Mouse (Mus musculus) activated CD4-positive, CD25-positive, alpha-beta regulatory T cell, adult 4 months (primary cell): ENCODE data around the gene Sec61a2. TPM values are rescaled to one million over a fixed set of nuclear protein-coding genes. Genes with fewer than 3 reads are reported as not detected.

Experiments used
- ATAC-seq: one replicate; pipeline ENCODE4 v1.8.0; 2017
- polyA plus RNA-seq, 2 experiments: library from polyadenylated mRNA; unstranded; fragments of 100-300 nt; shearing (Covaris generic); gene quantifications; one replicate each; pipeline ENCODE4 v1.2.1; 2017

Sec61a2 gene
- polyA plus RNA-seq, 2 experiments from 2014 or later = 13.4 to 14.8 TPM

DNA sequence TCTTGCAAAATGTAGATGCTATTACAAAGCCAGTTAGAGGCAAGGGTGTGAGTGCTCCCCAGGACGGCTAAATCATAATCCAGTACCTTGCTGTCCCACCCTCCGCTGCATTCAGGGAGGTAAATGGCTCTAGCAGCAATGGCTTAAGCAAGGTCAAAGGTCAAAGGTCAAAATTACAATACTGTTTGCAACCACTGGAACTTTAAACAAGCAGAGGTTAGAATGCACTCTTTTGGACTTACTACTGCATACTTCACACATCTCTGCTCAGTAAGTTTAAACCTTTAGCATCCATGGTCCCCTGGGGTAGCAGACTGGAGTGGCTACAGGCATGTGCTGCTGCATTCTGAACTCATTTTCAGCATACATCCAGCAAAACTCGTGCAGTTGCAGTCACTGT lies 17.8 kb downstream of the Sec61a2 start:
- no peak for ATAC-seq

DNA sequence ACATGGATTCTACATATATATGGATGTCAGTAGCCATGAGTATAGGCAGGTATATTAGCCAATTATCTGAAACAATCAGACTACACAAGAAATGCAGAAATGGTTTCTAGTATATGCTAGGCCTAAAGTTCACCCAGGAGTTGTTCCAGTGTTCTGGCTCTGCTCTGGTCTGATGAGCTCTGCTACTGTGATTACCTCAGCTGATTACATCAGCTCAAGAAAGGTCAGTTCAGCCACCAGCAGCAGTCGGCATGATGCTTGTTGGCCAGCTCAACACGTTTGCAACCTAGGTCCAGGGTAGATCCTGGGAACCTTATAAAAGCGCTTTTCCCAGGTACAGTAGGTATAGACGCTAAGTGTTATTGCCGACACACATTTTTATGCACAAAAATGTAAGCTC lies 25.5 kb downstream of the Sec61a2 start:
- ATAC-seq = no peak

DNA sequence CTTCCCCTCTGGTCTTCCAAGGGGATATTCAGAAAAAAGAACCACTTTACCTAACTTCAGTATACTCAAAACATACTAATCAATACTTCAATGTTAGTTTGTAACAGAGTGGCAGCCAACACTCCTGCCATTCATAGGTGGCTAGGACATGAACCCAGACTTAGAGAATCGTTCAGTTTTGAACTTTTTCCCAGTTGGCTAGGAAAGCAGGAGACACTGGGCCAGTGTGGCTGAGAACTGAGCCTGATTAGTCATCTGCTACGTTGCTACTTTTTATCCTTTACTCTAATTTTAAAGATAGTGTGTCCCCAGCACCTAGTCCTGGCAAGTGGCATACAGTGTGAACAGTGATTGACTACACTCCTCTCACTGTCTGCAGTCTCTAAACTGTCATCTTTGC lies 27.6 kb downstream of the Sec61a2 start:
- ATAC-seq = no peak

DNA sequence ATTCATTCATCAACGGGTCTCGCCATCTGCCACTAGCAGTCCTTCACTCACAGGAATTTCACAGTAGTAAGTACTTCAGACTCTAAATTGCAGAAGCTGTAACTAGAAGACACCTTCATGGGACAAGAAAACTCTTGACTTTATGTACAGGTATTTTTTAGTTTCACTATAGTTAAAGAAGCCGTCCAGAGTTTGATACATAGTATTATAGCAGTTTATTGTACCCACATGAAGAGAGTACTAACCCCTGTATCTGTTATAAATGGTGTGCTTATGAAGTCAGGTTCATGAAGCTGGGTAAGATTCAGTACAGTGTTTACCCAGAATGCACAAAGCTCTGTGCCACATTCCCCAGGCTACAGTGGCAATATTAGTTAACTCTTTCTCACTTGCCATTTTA lies 32.4 kb downstream of the Sec61a2 start, which contains the start of gene Gm13199:
Gene Gm13199, minus strand, starts transcription at position 101 of the 400 bp plus-strand sequence.
- ATAC-seq = no peak

DNA sequence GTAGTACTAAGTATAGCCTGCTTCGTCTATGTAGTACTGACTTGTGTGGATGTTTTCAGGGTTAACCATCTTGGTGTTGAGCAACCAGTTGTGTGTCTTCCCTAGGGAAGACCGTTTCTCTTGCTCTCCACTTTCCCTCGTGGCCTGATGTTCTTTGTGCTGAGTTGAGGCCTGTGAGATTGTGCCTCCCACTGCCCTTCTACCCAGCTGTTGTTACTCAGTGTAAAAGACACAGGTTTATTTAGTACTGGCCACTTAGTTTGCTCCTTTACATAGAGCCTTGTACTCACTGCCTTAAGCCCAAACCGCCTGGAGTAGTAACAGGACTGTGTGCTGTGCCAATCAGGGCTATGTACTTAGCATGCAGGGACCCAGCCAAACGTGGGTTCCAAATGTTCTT lies 43.4 kb downstream of the Sec61a2 start:
- no peak for ATAC-seq

DNA sequence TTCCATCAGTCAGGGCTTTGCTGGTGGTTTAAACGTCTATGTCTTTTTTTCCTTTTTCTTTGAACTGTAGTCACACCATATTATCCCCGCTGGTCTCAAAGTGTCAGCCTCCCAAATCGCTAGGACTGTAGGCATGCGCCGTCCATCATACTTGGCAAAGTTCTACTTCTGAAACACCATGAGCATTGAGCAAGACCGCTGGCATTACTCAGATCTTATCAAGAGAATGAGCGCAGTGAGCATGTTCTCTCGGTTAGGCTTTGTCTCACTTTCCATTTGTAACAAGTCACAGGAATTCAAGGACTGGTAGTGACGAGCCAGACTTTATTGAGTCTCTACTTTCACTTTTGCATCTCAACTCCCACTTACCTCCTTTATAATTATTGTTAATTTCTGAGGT lies 44.1 kb downstream of the Sec61a2 start:
- no peak for ATAC-seq

DNA sequence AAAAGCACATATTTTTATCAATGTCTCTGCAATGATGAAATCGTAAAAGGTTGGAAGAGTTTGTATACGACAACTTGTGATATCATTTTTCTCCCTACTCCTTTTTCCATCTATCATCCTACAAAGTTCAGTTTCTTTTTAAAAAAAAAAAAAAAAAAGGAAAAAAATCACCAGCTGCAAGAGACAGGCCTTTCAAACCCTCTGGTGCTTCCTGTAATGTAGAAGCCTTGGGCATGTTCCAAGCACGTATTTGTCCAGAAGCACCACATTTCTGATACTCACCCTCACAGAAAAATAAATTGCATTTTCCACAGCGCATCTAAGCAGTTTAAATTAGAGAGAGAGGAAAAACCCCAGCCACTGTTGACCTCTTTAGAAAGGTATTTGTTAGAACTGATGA lies 49.4 kb downstream of the Sec61a2 start:
- ATAC-seq = no peak

DNA sequence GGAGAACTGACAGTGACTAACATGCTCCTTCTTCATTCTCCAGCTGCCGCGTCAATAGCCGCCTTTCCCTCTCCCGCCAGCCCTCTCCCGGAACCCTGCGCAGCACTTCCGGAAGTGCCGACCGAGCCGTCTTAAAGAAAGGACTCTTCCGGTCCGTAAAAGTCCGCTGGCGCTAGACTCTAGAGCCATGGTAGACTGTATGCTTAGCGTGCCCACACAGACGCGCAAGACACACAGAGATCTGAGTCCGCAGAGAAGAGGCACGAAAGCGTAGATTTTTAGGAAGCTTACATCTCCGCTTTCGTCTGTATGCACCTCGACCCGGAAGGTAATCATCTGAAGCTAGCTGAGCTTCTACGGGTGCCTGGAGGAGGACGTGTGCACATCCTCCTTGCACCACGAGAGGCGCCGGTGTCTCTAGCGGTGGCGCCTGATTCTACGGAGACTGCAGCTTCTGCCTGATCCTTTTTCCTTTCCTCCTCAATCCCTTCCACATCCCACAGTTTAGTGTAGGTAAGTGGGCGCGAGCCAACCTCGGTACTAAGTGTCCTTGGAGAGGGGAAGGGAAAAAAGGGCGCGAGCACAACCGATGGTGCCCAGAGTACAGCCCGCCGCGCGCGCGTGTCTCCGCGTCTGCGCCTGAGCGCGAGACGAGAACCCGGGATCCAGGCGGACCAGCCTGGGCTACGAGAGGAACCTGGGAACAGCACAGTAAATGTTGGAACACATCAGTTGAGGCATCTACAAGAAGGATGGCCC lies 50.2 kb downstream of the Sec61a2 start, which contains the start of the genes Nudt5 and Cdc123:
Gene Nudt5, plus strand, starts transcription at position 147 of the 759 bp plus-strand sequence.
Gene Cdc123, minus strand, starts transcription at position 292 of the 759 bp plus-strand sequence.
- peak; percentile 93 for ATAC-seq

DNA sequence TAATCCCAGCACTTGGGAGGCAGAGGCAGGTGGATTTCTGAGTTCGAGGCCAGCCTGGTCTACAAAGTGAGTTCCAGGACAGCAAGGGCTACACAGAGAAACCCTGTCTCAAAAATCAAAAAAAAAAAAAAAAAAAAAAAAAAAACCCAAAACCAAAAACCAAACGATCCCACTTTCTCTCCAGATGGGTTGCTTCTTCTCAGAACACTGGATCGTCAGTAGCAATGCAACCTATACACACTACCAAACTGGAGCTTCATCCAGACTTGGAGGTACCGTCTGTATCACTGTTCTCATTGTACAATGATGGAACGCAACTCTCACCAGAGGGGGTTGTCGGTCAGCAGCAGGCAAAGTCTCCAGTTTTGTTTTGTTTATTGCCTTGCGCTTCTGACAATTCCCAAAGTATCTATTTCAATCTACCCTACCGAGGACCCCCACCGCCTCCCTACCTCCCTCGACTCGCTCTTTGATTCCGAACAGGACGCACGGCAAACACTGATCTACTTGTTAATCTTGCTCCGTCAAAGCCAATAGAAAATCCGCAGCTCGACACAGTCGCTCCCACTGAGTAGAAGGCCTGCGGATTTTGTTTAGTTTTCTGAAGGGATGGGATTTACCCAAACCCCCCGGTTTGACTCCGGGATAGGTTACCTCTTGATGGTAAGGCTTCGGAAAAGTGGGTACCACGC lies 50.9 kb downstream of the Sec61a2 start:
- ATAC-seq = peak; percentile 16

DNA sequence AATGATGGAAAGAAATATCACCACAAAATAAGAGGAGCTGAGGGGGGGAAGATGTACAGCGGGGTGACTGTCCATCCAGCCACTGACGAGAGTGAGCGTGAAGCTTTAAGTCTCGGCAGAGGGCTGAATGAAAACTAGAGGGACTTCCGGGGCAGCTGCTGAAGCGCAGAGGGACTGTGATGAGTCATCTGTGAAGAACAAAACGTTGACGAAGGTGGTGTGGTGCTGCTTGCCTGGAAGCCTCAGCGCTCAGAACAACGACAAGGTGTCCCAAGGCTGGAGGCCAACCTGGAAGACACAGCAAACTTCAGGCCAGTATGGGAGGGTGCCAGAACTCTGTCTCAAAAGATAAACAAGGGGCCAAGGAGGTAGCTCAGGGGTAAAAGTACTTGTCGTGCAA lies 54.4 kb downstream of the Sec61a2 start:
- no peak for ATAC-seq

DNA sequence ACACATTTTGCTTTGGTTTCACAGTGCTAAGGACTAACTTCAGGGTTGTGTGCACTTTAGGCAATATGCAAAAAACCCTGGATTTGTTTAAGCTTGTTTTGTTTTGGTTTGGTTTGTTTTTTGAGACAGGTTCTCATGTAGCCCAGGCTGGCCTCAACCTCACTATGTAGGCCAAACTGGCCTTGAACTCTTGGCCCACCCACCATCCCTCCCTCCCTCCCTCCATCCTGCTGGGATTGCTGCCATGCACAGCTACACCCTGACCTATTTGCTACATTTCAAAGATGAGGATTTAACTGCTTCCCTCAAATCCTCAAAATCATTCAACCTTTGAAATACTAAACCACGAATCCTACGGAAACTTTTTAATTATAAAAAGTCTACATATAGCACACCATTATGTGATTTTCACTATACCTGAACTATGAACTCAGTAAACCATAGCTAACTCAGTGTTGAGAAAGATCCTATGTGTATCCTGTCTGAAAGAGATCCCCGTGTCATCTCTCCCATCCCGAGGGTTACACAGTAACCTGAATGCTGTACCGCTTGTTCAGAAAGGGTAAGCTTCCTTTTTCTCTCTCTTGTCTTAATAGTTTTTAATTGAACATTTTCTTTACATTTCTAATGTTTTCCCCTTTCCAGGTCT lies 69.8 kb downstream of the Sec61a2 start:
- no peak for ATAC-seq

DNA sequence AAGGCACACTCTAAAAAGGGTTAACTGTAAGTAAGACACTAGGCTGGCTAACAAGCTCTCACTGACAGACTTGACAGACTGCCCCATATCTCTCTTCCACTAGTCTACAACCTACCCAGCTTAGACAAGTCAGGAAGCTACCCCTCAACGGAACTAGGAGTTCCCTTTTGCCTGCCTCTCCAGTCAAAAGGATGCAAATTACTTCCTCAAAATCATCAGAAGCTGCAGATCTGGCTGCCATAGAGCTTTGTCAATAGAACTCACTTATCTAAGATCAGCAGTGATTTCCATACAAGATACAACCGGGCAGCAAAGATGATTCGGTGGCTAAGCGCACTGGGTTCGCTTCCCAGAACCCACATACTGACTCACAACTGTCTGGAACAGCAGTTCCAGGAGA lies 70.5 kb downstream of the Sec61a2 start:
- no peak for ATAC-seq

DNA sequence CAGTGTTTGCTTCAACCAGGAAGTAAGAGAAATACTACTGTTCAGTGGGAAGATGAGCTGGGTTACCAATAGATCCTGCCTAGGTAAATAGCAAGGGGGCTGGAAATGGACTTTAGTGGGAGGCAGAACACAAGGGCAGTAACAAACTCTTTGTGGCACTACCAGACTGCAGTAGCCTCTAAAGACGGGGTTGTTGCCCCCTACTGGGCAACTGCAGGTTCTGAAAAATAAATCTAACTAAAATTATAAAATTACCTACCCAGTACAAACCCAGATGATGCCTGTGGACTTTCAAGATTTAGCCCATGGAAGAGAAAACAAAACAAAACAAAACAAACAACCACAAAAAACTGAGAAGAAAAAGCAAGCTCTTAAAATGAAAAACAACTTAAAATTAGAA lies 71.0 kb downstream of the Sec61a2 start:
- ATAC-seq = no peak

DNA sequence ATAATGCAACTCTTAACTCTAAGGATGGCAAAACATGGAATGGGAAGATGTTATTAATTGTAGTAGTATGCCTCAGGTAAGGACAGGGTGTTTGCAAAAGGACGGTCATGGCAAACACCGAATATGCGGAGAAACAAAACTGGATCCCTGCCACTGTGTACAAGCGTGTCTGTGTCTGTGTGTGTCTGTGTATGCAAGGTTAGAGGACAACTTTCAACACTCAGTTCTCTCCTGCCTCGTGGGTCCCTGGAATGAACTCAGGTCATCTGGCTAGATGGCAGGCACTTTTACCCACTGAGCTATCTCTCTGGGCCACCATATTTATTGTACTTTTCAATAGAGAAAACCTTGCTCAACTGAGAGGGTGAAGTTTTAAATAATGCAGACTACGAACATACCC lies 72.8 kb downstream of the Sec61a2 start:
- ATAC-seq = no peak

DNA sequence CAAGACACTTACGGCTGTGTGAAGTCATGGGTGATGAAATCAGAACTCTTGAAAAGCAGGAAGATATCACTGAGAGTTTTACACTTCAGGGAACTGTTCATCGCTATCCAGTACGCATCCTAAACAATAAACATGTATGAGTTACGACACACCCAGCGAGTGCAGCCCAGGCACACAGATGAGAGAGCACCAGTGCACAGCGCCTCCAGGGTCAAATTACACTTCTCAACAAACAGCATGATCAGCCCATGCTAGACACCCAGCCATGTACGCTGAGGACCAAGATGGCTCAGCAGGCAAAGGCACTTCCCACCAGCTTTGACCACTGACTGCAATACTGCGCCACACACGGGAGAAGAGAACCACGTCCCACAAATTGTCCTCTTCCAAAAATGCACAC lies 74.0 kb downstream of the Sec61a2 start:
- no peak for ATAC-seq

Other genes starting within 250 kb of the Sec61a2 start
- gene Camk1d, start 180.9 kb downstream of the Sec61a2 start, polyA plus RNA-seq = 10 to 100 TPM in 1 of 2 experiments, 1 to 10 TPM in 1; 8.3 to 10.5 TPM
- gene Nudt5, start 50.4 kb downstream of the Sec61a2 start, polyA plus RNA-seq = 10 to 100 TPM; 52.1 to 59.6 TPM
- 100 to 1,000 TPM; 159 to 183 TPM for gene Cdc123, start 50.3 kb downstream of the Sec61a2 start, polyA plus RNA-seq
- gene Gm13199, start 32.5 kb downstream of the Sec61a2 start, polyA plus RNA-seq = 1 to 10 TPM in 1 of 2 experiments, under 1 TPM in 1; 0.97 to 1.0 TPM
- gene Dhtkd1, start 47.4 kb upstream of the Sec61a2 start, polyA plus RNA-seq = under 1 TPM in 1 of 2 experiments, not detected in 1; 0.37 TPM
- 10 to 100 TPM; 16.9 to 18.7 TPM for gene Upf2, start 56.0 kb upstream of the Sec61a2 start, polyA plus RNA-seq
- gene Proser2, start 234.8 kb upstream of the Sec61a2 start, polyA plus RNA-seq = not detected